Mouse (Mus musculus): ENCODE measurements at regions not wholly inside any gene's neighbourhood (a gene's known extent, or its start where the extent isn't known, plus 50 kb on each side); places are given as distances from the start of the nearest gene placed in this dataset.

DNA sequence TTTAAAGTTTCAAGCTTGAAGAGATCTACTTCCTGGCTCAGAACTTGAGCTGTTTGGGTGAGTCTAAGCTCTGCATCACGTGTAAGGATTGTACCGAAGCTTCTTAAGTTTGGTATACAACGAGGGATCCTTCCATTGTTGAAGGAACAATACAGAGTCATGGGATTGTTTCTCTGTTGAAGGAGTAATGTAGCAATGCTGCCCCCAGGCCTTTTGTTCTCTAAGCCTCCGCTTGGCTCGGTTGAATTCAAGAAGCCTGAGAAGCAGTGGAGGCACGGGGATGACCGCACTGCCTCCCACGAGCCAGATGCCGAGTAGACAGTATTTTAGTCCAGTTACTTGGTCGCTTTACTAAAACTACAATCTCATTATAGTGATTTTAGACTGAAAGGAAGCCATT, 90.9 kb upstream of the Nampt start:
- DNase-seq (ENCODE audit: low spot score in 2 of 2): no peak

DNA sequence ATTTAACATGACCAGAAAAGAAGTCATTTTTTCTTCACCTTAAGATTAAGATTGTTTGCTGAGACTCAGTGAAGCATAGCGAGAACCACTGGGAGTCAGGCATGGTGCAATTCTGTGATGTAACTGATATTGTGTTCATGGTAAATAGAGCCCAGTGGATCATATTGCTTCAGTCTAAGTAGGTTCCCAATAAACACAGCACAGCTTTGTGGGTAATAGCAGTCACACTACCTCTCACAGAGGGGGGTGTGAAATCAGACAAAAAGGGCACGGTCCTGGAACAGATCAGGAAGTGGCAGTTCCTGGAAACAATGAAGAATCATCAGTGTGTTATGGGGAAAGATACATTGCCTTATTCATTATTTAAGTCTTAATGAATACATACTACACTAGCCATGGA, 84.1 kb upstream of the Nampt start:
- no peak for DNase-seq (ENCODE audit: low spot score in 2 of 2)

DNA sequence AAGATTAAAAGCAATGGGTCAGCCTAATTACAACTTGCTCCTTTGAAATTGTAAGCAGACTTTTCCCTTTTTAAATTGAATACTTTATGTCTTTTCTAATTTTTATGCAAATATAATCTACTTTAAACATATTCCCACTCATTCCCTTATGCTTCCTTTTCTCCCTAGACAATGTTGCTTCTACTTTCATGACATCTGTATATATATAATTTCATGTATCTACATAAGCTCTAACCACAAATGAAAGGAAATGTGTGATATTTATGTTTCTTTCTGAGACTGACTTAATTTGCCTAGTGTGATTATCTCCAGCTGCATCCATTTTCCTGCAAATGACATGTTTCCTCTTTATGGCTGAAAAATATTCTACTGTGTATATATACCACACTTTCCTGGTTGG, 77.9 kb upstream of the Nampt start:
- DNase-seq (ENCODE audit: low spot score in 2 of 2): no peak

DNA sequence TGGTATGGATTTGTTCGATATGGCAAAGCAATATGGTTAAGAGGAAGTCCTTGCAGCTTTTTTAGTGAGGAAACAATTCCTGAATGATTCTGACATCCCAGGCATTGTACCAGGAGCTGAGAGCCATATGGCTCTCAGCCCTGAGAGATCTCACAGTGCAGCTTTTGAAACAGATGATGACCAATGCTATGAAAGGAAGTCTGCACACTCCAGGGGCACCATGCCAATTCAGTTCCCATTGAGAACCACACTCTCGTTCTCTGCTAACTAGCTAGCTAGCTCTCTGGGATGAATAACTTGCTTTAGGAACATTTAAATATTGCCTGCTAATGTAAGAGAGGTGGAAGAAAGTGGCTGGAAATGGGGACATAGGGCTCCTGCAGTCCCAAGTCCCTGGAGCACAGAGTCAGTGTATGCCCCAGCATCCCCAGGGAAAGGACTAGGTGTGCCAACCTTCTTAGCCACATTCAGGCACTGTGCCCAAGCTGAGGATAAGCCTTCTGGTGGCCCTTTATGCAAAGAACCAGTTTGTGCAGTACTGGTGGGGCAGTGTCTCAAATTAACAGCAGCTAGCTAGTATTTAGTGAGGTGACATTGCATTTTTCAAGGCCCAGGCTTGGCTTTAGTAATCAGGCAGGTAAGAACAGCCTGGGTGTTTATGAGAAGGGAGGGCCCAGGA, 61.8 kb upstream of the Nampt start:
- DNase-seq (ENCODE audit: low spot score in 2 of 2): no peak

DNA sequence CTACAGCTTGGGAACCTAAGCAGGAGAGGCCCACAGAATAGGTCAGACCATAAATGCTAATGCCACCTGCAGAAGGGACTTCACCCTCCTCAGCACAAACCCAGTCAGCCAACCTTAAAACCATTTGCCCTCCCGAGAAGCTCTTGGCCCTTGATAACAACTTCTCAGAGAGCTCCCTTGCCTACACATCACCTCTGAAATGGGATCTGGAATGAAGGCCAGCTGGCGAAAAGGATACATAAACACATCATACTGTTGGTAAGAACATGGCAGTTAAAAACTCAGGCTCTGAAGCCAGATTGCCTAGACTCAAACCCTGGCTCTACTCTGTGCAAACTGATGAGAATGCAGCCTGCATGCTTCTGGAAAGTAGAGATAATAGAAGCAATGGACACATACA, 61.2 kb upstream of the Nampt start:
- DNase-seq (ENCODE audit: low spot score in 2 of 2): no peak

DNA sequence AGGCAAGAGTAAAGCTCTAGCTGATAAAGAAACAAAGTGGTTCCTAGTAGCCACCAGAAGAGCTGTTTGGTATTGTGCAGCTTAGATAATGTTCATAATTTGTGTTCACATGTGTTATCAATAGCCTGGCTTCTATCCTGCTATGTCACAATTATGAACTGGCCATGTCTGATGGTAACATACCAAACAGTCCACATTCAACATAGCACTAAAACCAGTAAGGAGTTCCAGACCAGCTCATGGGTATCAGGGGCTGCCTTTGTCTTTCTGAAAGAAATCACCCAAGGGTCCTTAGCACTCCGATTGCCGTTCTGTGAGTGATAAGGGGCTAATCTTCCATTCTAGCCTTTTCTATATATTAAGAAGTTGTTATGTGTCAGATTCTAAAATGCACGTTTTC, 58.7 kb upstream of the Nampt start:
- DNase-seq (ENCODE audit: low spot score in 2 of 2): no peak

DNA sequence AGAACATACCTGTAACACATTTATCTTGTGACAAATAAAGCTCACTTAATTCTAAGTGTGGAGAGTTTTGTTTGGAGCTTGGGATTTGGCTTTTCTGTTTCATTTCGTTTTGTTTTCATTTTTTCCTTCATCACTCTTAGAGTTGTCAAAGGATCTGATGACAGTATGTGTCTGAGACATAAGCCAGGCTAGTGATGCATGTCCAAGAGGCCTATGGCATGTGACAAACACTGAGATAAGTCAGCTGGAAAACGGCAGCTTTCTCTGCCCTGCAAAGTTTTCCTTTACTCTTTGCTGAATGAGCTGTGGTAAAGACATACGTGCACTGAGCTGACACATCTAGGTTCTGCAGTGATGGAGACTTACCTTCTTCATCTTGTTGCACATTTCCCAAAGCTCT, 58.3 kb upstream of the Nampt start:
- DNase-seq (ENCODE audit: low spot score in 2 of 2): no peak

DNA sequence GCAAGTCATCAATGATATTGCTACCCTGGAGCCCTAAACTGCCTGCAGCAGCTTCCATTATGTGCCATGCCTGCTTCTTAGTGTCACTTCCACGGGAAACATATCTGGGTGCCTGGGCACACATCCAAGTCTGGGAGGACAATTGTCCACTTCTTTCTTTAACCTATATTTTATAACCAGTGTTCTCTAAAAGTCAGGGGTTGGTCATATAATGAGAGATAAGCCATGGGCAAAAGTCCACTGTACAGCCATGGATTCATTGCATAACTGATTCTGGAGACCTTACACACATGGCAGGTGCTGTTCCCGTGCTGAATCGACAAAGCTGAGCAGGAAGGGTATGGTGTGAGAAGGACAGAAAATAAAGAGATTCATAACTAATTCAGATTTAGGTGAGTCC, 55.1 kb upstream of the Nampt start:
- DNase-seq (ENCODE audit: low spot score in 2 of 2): no peak

DNA sequence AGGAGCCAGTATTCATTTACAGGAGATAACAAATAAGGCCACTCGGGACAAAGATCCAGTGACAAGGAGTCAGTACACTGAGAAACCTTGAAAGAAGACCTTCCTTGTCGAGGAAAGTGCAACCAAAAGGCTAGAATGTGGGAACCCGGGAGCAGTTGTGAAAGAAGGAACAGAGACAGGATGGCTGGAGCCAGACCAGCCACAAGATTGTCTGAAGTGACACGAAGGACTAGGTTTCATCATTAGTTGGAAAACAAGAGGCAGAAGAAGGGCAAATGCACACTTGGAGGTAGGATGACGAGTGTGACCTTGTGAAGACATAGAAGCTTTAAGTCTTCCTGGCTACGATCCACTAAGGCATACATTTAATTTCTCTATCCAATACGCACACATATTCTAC, 54.6 kb upstream of the Nampt start:
- DNase-seq (ENCODE audit: low spot score in 2 of 2): no peak

DNA sequence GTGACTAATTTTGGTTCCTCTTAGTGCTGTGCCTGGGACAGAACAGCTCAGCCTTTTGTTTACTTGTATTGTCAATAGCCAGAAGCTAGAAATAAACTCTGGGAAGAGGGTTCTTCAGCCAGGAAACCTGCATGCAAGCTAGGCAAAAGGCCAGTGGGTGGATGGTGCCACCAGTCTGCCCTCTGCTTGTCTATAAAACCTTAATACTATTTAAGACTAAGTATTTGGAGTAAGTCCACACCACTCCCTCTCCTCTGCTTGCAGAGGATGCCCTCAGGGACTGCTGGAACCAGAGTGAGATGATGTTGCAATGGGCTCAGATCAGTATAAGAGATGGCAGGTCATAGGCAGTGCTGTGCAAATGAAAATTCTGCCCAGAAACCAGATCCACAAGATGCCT, 53.5 kb upstream of the Nampt start:
- no peak for DNase-seq (ENCODE audit: low spot score in 2 of 2)

DNA sequence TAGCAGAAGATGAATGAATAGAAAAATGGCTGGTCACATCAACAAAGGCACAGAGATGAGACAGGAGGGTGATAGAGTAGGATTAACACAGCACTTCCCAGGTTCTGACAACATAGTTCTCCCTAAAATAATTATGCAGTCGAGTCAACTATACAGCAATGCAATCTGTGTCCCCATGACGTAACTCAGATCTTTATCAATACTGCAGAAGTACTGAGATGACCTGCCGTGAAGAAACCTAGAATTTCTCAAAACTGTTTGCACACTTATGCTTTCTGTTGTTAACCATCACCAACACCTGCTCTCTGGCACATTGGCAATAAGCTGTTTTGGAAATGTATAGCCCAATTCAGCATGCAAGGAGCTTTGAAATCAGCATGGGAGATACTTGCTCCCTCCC, 52.8 kb upstream of the Nampt start:
- no peak for DNase-seq (ENCODE audit: low spot score in 2 of 2)

DNA sequence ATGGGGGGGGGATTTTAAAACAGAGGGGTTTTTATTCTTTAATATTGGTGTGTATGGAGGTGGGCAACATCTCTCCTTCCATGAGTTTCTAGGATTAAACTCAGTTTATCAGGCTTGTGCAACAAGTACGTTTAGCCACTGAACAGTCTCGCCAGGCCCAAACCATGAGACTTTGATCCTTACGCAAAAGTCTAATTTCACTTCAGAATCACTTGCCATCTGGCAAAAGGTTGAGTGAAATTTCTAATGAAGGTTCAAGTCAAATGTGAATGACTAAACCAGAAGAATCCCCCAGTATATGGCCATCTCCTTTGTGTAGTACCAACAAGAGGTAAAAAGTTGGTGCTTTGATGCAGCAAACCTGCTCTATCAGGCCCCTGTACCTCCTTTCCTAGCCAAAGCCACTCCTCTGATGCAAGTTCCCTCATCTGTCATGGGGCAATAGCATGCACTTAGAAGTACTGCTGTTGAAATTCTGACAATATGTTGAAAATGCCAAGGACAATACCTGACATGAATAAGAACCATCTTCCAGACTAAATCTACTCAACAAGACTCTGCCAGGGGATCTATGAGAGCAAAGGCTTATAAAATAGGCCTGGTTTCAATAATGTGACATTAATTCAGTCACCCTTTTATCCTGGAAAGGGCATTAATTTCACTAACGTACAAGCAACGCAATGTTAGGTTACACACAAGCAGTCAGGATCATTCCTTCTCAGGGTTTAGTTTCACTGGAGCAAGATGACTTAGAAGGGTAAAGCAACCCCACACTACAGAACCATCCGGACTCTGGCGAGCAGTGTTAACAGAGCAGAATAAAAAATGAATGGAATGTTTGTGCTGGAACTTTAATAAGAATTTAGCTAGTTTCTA, 51.9 kb upstream of the Nampt start:
- no peak for DNase-seq (ENCODE audit: low spot score in 2 of 2)

DNA sequence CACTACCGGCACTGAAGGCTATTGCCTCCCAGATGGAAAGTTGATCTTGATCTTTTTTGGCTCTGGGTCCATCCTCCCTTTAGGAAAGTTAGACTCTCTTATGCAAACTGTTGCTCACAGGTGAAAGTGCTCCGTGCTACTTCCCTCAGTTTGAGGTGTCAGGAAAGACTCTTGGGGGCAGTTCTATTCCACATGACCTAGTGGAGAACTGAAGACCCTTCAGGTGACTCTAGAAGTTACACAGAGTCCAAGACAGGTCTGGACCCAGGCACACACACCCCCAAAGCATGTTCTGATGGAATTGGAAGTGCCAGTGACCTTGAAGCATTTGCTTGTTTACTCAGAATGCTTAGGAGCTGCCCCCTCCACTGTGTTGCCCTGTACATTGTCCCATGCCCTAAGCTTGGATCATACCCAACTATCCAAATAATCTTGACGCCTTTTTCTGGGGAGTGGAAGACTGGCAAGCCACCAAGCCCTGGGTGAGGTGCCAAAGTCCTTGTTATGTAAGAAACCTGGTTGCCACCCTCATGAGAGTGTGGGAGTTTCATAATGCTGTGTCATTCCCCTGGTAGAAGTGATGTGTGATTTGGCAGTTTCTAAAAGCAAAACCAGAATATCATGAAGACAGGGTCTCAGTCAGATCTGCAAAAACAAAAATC, 51.1 kb upstream of the Nampt start:
- DNase-seq (ENCODE audit: low spot score in 2 of 2): no peak

DNA sequence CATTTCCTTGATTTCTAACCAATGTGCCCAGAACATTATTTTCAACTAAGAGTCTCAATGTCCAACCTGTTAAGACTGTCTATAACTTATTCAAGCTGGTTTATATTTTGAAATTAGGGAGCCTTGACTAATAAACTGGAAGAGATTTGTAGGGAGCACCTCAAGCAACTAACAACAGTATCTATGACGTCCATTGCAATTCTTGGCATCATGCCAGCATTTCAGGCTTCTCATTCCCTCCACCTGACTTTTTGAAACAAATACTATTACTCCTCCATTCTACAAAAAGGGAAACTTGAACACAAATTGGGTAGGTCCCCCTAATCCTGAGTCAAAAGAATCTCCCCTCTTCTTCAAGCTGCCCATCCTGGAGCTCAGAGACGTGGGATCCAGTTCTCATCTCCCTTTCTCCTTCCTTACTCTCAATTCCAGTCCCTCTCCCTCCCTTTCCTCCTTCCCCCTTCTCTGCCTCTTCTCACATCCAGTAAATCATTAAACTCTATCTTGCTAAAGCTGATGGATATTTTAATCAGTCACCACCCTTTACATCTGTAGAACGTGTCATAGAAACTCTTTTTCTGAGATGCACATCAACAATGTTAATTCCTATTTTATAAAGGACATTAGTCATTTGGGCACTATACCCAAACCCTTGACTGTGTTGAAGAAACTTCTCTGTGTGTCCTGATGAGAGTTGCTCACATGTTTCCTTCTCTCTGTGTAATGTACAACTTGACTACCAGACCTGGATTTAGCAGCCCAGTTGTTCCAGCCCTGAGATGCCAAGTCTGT, 50.4 kb upstream of the Nampt start:
- DNase-seq (ENCODE audit: low spot score in 2 of 2): no peak

Measured in urinary bladder, postnatal 4 days (tissue).